Mouse (Mus musculus): ENCODE measurements around the gene Ssbp4. TPM values are rescaled to one million over a fixed set of nuclear protein-coding genes. Genes with fewer than 3 reads are reported as not detected.

Ssbp4 gene
- polyA plus RNA-seq, 2 experiments: 36.3 to 49.5 TPM

DNA sequence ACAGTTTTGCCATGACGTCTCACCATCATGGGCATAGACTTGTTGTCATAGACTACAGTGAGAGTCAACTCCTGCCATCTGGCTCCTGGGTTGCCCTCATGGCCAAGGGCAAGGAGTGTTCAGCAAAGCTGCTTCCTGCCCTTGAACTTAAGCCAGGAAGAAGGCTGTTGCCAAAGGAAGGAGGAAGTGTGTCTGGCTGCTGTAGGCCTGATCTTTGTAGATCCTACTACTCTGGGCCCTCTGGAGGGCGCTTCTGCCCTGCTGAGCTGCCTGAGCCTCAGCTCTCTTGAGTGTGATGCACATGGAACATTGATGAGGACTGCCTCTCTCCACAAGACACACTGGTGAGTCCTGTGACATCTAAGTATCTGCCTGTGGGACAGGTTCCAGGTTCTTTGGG lies 48.6 kb downstream of the Ssbp4 start:
- Histone ChIP-seq H3K4me3 (ENCODE audit: insufficient read depth in 1 of 2, low read depth in 2 of 2, low read length in 2 of 2) (no peak overlapping the region), H3K27ac (no peak overlapping the region), H3K4me1 (replicated peaks; ENCODE audit: control insufficient read depth in 2 of 2, insufficient read depth in 2 of 2, low read length in 1 of 2) (peaks cover 17 to 68% of the 10 kb centered on the region in 2 experiments), H3K36me3 (replicated peaks; ENCODE audit: control insufficient read depth, insufficient read depth, low read depth) (no peaks in the 10 kb centered on the region), H3K9ac (replicated peaks) (no peak overlapping the region), H3K9me3 (ENCODE audit: control insufficient read depth, low read length) (no peaks in the 10 kb centered on the region), H3K27me3 (ENCODE audit: control insufficient read depth, insufficient read depth, low read length) (no peaks in the 10 kb centered on the region), H3K4me2 (ENCODE audit: low read depth) (no peak overlapping the region)
- WGBS (ENCODE audit: insufficient replicate concordance): 42% methylated on average over 2 of the region's 2 CpGs
- TF ChIP-seq CTCF (IDR thresholded peaks at IDR 0.05; ENCODE audit: low read depth) (peak; percentile 68), EP300 (IDR thresholded peaks at IDR 0.05; ENCODE audit: low read depth) (no peak)
- 0 out of 2 replicates have a peak, but pooled peaks have one; percentile 17 for ATAC-seq (ENCODE audit: insufficient read depth)
- DNase-seq (ENCODE audit: low read depth in 3 of 3, low spot score in 3 of 3): no peak

GRCm38 (mm10) chr8:70558983-70559382 lies 49.7 kb downstream of the Ssbp4 start:
- no peaks in the 10 kb centered on the region for H3K9me3 ChIP-seq (ENCODE audit: control insufficient read depth, low read length)
- H3K27ac ChIP-seq: no peak overlapping the region
- WGBS (ENCODE audit: insufficient replicate concordance): 46% methylated on average over 3 of the region's 3 CpGs
- peaks cover 17 to 68% of the 10 kb centered on the region in 2 experiments for H3K4me1 ChIP-seq (replicated peaks; ENCODE audit: control insufficient read depth in 2 of 2, insufficient read depth in 2 of 2, low read length in 1 of 2)
- no peak overlapping the region for H3K4me3 ChIP-seq (ENCODE audit: insufficient read depth in 1 of 2, low read depth in 2 of 2, low read length in 2 of 2)
- no peaks in the 10 kb centered on the region for H3K36me3 ChIP-seq (replicated peaks; ENCODE audit: control insufficient read depth, insufficient read depth, low read depth)
- no peak for TF ChIP-seq EP300 (IDR thresholded peaks at IDR 0.05; ENCODE audit: low read depth)
- peak; percentile 52 for TF ChIP-seq CTCF (IDR thresholded peaks at IDR 0.05; ENCODE audit: low read depth)
- DNase-seq (ENCODE audit: low read depth in 3 of 3, low spot score in 3 of 3) (no peak), ATAC-seq (ENCODE audit: insufficient read depth) (no peak)
- no peaks in the 10 kb centered on the region for H3K27me3 ChIP-seq (ENCODE audit: control insufficient read depth, insufficient read depth, low read length)
- no peak overlapping the region for H3K4me2 ChIP-seq (ENCODE audit: low read depth)
- H3K9ac ChIP-seq (replicated peaks): no peak overlapping the region

DNA sequence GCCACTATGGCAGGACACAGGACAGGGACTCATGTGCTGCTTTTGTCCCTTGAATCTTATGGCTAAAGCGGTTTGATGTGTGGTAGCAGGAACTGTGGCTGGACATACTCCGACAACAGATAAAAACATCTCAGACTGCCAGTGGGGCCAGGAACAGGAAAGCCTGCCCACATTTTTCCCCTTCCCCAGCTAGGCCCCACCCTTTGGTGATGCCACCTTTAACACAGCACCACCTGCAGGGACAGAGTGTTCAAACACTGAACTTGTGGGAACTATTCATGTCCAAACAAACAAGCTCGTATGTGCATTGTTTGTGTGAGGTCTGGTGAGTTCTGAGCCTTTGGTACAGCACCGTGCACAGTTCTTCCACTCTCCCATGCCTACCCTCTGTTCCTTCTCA lies 50.3 kb downstream of the Ssbp4 start:
- Histone ChIP-seq H3K4me3 (ENCODE audit: insufficient read depth in 1 of 2, low read depth in 2 of 2, low read length in 2 of 2) (no peak overlapping the region), H3K27me3 (ENCODE audit: control insufficient read depth, insufficient read depth, low read length) (no peaks in the 10 kb centered on the region), H3K4me2 (ENCODE audit: low read depth) (no peak overlapping the region), H3K9ac (replicated peaks) (no peak overlapping the region), H3K9me3 (ENCODE audit: control insufficient read depth, low read length) (no peaks in the 10 kb centered on the region), H3K27ac (no peak overlapping the region), H3K36me3 (replicated peaks; ENCODE audit: control insufficient read depth, insufficient read depth, low read depth) (no peaks in the 10 kb centered on the region), H3K4me1 (replicated peaks; ENCODE audit: control insufficient read depth in 2 of 2, insufficient read depth in 2 of 2, low read length in 1 of 2) (peaks cover 17 to 74% of the 10 kb centered on the region in 2 experiments)
- WGBS (ENCODE audit: insufficient replicate concordance): 11% methylated on average over 4 of the region's 4 CpGs
- DNase-seq (ENCODE audit: low read depth in 3 of 3, low spot score in 3 of 3): no peak
- 0 out of 2 replicates have a peak, but pooled peaks have one; percentile 3 for ATAC-seq (ENCODE audit: insufficient read depth)
- TF ChIP-seq CTCF (IDR thresholded peaks at IDR 0.05; ENCODE audit: low read depth): peak; percentile 54
- no peak for TF ChIP-seq EP300 (IDR thresholded peaks at IDR 0.05; ENCODE audit: low read depth)

GRCm38 (mm10) chr8:70555079-70555747 lies 53.5 kb downstream of the Ssbp4 start:
- Histone ChIP-seq H3K27ac (peak overlapping the region; percentile 53), H3K27me3 (ENCODE audit: control insufficient read depth, insufficient read depth, low read length) (no peaks in the 10 kb centered on the region), H3K9ac (replicated peaks) (no peak overlapping the region), H3K36me3 (replicated peaks; ENCODE audit: control insufficient read depth, insufficient read depth, low read depth) (no peaks in the 10 kb centered on the region), H3K9me3 (ENCODE audit: control insufficient read depth, low read length) (no peaks in the 10 kb centered on the region), H3K4me1 (replicated peaks; ENCODE audit: control insufficient read depth in 2 of 2, insufficient read depth in 2 of 2, low read length in 1 of 2) (peaks cover 6 to 65% of the 10 kb centered on the region in 2 experiments), H3K4me3 (ENCODE audit: insufficient read depth in 1 of 2, low read depth in 2 of 2, low read length in 2 of 2) (no peak overlapping the region), H3K4me2 (ENCODE audit: low read depth) (no peak overlapping the region)
- 61% methylated on average over 4 of the region's 4 CpGs for WGBS (ENCODE audit: insufficient replicate concordance)
- peak; percentile 51; the same call in 1 of the 2 replicates for ATAC-seq (ENCODE audit: insufficient read depth)
- TF ChIP-seq CTCF (IDR thresholded peaks at IDR 0.05; ENCODE audit: low read depth) (no peak), EP300 (IDR thresholded peaks at IDR 0.05; ENCODE audit: low read depth) (no peak)
- DNase-seq (ENCODE audit: low read depth in 3 of 3, low spot score in 3 of 3): no peak

DNA sequence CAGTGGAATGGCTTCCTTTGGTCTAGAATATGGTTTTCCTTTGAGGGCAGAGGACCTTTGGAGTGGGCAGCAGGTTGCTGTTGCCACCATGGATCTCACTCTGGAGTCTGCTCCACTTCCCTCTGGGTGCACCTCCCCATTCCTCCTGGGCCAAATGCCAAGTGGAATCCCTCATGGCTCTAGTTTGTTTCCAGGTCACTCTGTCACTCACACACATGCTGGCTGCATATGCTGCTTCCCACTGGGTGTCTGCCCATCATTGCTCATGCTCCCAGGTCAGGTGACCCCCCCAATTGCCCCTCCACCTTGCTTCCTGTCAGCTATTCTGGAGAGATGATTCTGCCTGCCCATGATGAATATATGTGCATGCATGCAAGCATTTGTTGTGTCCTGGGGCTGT lies 54.9 kb downstream of the Ssbp4 start:
- Histone ChIP-seq H3K36me3 (replicated peaks; ENCODE audit: control insufficient read depth, insufficient read depth, low read depth) (no peaks in the 10 kb centered on the region), H3K9me3 (ENCODE audit: control insufficient read depth, low read length) (no peaks in the 10 kb centered on the region), H3K4me2 (ENCODE audit: low read depth) (no peak overlapping the region), H3K27ac (no peak overlapping the region), H3K4me1 (replicated peaks; ENCODE audit: control insufficient read depth in 2 of 2, insufficient read depth in 2 of 2, low read length in 1 of 2) (peaks cover 6 to 64% of the 10 kb centered on the region in 2 experiments), H3K4me3 (ENCODE audit: insufficient read depth in 1 of 2, low read depth in 2 of 2, low read length in 2 of 2) (no peak overlapping the region), H3K27me3 (ENCODE audit: control insufficient read depth, insufficient read depth, low read length) (no peaks in the 10 kb centered on the region), H3K9ac (replicated peaks) (no peak overlapping the region)
- TF ChIP-seq CTCF (IDR thresholded peaks at IDR 0.05; ENCODE audit: low read depth): no peak
- TF ChIP-seq EP300 (IDR thresholded peaks at IDR 0.05; ENCODE audit: low read depth): no peak
- no peak for DNase-seq (ENCODE audit: low read depth in 3 of 3, low spot score in 3 of 3)
- ATAC-seq (ENCODE audit: insufficient read depth): no peak
